Mouse (Mus musculus) CH12.LX (cell line): ENCODE measurements around the gene Mitf. TPM values are rescaled to one million over a fixed set of nuclear protein-coding genes. Genes with fewer than 3 reads are reported as not detected.

Experiments used
- DNase-seq: peaks from one replicate; pipeline ENCODE4 v3.0.0-alpha.2; 2013; ENCODE audit errors: extremely low read depth
- H3K27ac ChIP-seq: 2 replicates; pipeline ENCODE4 v1.5.1; 2012; ENCODE audit warnings: low read depth, mild to moderate bottlenecking, control low read depth, moderate library complexity; ENCODE audit not compliant: insufficient read depth
- H3K27me3 ChIP-seq: replicated peaks from 2 replicates; pipeline ENCODE3; 2012; ENCODE audit warnings: inconsistent platforms
- H3K36me3 ChIP-seq, 2 experiments: replicated peaks in 1 of 2; 2 replicates each; pipeline versions ENCODE3 to v1.6.1; 2012; ENCODE audit warnings: inconsistent platforms in 1 of 2, low read length in 1 of 2, mild to moderate bottlenecking in 1 of 2, mixed read lengths in 1 of 2, moderate library complexity in 1 of 2; ENCODE audit not compliant: control insufficient read depth in 1 of 2, insufficient read depth in 1 of 2
- H3K4me1 ChIP-seq, 2 experiments: 2 replicates each; pipeline ENCODE4 v1.6.1; 2012; ENCODE audit warnings: inconsistent platforms in 1 of 2, moderate library complexity in 1 of 2; ENCODE audit not compliant: insufficient read depth in 2 of 2, control insufficient read depth in 1 of 2
- H3K4me2 ChIP-seq: 2 replicates; pipeline ENCODE4 v1.6.1; 2012; ENCODE audit warnings: low read depth, mild to moderate bottlenecking, control low read depth; ENCODE audit not compliant: poor library complexity, insufficient read depth, severe bottlenecking
- H3K4me3 ChIP-seq, 3 experiments: fragments of 150-350 bp in 1 of 3; sonication (generic) in 1 of 3; replicated peaks in 1 of 3; 2 replicates each; pipeline versions ENCODE3 to v1.5.1; 2011 to 2012; ENCODE audit warnings: low read depth in 2 of 3, low read length in 2 of 3, mild to moderate bottlenecking in 2 of 3, moderate library complexity in 2 of 3, control low read depth in 1 of 3, improper control_type of control experiment in 1 of 3, inconsistent platforms in 1 of 3, mixed read lengths in 1 of 3; ENCODE audit not compliant: poor library complexity in 1 of 3
- H3K79me2 ChIP-seq: replicated peaks from 2 replicates; pipeline ENCODE4 v1.6.1; 2012; ENCODE audit warnings: mild to moderate bottlenecking, moderate library complexity; ENCODE audit not compliant: control insufficient read depth, poor library complexity, insufficient read depth, severe bottlenecking; ENCODE audit errors: extremely low read depth
- H3K9ac ChIP-seq: 2 replicates; pipeline ENCODE4 v1.6.1; 2012; ENCODE audit warnings: low read depth, mild to moderate bottlenecking, control low read depth, moderate library complexity; ENCODE audit not compliant: insufficient read depth
- H3K9me3 ChIP-seq: replicated peaks from 2 replicates; pipeline ENCODE3; 2012; ENCODE audit warnings: low read length, inconsistent platforms, mixed read lengths
- BHLHE40 ChIP-seq: IDR thresholded peaks from 2 replicates; pipeline ENCODE4 v1.6.1; 2011; ENCODE audit warnings: mild to moderate bottlenecking, low read depth, low read length, improper control_type of control experiment
- ELF1 ChIP-seq: IDR thresholded peaks from 2 replicates; pipeline ENCODE4 v1.6.1; 2014; ENCODE audit warnings: low read depth, mild to moderate bottlenecking, inconsistent platforms, low read length, improper control_type of control experiment
- EP300 ChIP-seq: IDR thresholded peaks from 2 replicates; pipeline ENCODE4 v1.6.1; 2011; ENCODE audit warnings: low read length, improper control_type of control experiment
- ETS1 ChIP-seq: conservative IDR thresholded peaks from 2 replicates; pipeline ENCODE4 v1.6.1; 2012; ENCODE audit warnings: low read depth, mild to moderate bottlenecking, inconsistent platforms, low read length, improper control_type of control experiment, moderate library complexity
- GABPA ChIP-seq: IDR thresholded peaks from 2 replicates; pipeline ENCODE4 v1.6.1; 2012; ENCODE audit warnings: low read depth, low read length, improper control_type of control experiment, inconsistent platforms; ENCODE audit not compliant: insufficient replicate concordance
- HCFC1 ChIP-seq: IDR thresholded peaks from 2 replicates; pipeline ENCODE4 v1.6.1; 2012; ENCODE audit warnings: low read depth, mild to moderate bottlenecking, inconsistent platforms, low read length, improper control_type of control experiment
- JUN ChIP-seq: IDR thresholded peaks from 2 replicates; pipeline ENCODE4 v1.6.1; 2011; ENCODE audit warnings: low read depth, mild to moderate bottlenecking, low read length, improper control_type of control experiment, moderate library complexity; ENCODE audit not compliant: insufficient read depth
- KAT2A ChIP-seq: IDR thresholded peaks from 2 replicates; pipeline ENCODE4 v1.6.1; 2012; ENCODE audit warnings: low read length, improper control_type of control experiment, inconsistent platforms; ENCODE audit not compliant: insufficient replicate concordance
- MAFK ChIP-seq: IDR thresholded peaks from 2 replicates; pipeline ENCODE4 v1.6.1; 2011; ENCODE audit warnings: low read length, improper control_type of control experiment; ENCODE audit not compliant: insufficient replicate concordance
- MAX ChIP-seq: IDR thresholded peaks from 2 replicates; pipeline ENCODE4 v1.6.1; 2011; ENCODE audit warnings: low read length, improper control_type of control experiment
- MAZ ChIP-seq: IDR thresholded peaks from 2 replicates; pipeline ENCODE4 v1.6.1; 2012; ENCODE audit warnings: low read depth, mild to moderate bottlenecking, inconsistent platforms, low read length, improper control_type of control experiment, moderate library complexity
- MEF2A ChIP-seq: IDR thresholded peaks from 2 replicates; pipeline ENCODE4 v1.6.1; 2014; ENCODE audit warnings: low read depth, mild to moderate bottlenecking, inconsistent platforms, low read length, improper control_type of control experiment, borderline replicate concordance
- POLR2AphosphoS2 ChIP-seq: IDR thresholded peaks from 2 replicates; pipeline ENCODE4 v1.6.1; 2011; ENCODE audit warnings: low read depth, low read length, improper control_type of control experiment
- RCOR1 ChIP-seq: conservative IDR thresholded peaks from 2 replicates; pipeline ENCODE4 v1.6.1; 2012; ENCODE audit warnings: low read depth, mild to moderate bottlenecking, inconsistent platforms, low read length, improper control_type of control experiment
- SIN3A ChIP-seq: IDR thresholded peaks from 2 replicates; pipeline ENCODE4 v1.6.1; 2012; ENCODE audit warnings: low read length, improper control_type of control experiment, inconsistent platforms
- SMC3 ChIP-seq: IDR thresholded peaks from 2 replicates; pipeline ENCODE4 v1.6.1; 2011; ENCODE audit warnings: low read depth, low read length, improper control_type of control experiment
- TBP ChIP-seq: conservative IDR thresholded peaks from 2 replicates; pipeline ENCODE4 v1.6.1; 2011; ENCODE audit warnings: low read depth, low read length, improper control_type of control experiment
- TCF12 ChIP-seq: IDR thresholded peaks from 2 replicates; pipeline ENCODE4 v1.6.1; 2014; ENCODE audit warnings: low read depth, mild to moderate bottlenecking, inconsistent platforms, low read length, improper control_type of control experiment
- USF1 ChIP-seq: IDR thresholded peaks from 2 replicates; pipeline ENCODE4 v1.6.1; 2014; ENCODE audit warnings: low read depth, mild to moderate bottlenecking, inconsistent platforms, low read length, improper control_type of control experiment
- USF2 ChIP-seq: conservative IDR thresholded peaks from 2 replicates; pipeline ENCODE4 v1.6.1; 2011; ENCODE audit warnings: low read depth, low read length, improper control_type of control experiment
- ZC3H11A ChIP-seq: IDR thresholded peaks from 2 replicates; pipeline ENCODE4 v1.6.1; 2012; ENCODE audit warnings: low read depth, mild to moderate bottlenecking, inconsistent platforms, low read length, improper control_type of control experiment
- ZNF384 ChIP-seq: IDR thresholded peaks from 2 replicates; pipeline ENCODE4 v1.6.1; 2012; ENCODE audit warnings: low read depth, low read length, improper control_type of control experiment, inconsistent platforms
- dilution Hi-C: fragments of 300-500 bp; cut with MboI; formaldehyde crosslinking; loops from 2 replicates; pipeline ENCODE4 v1.14.3; 2020; ENCODE audit warnings: low sequenced_read_pairs; ENCODE audit not compliant: extremely low pct_unique_long_range_greater_than_20kb, extremely low pct_ligation_motif_present
- in situ Hi-C: fragments of 300-500 bp; cut with MboI; formaldehyde crosslinking; loops from 3 replicates; pipeline ENCODE4 v1.14.3; 2019; ENCODE audit warnings: low sequenced_read_pairs, low pct_ligation_motif_present, low pct_unique_long_range_greater_than_20kb, mixed read lengths
- polyA plus RNA-seq: library from polyadenylated mRNA; unstranded; fragments of >175 nt; gene quantifications from 2 replicates; pipeline ENCODE4 v1.2.1, GENCODE M21; 2012; ENCODE audit warnings: low read depth; ENCODE audit not compliant: insufficient read length
- total RNA-seq, 2 experiments: library from RNA; depleted of rRNA; stranded (reverse); fragments of 300-350 nt in 1 of 2; fragments of >200 nt in 1 of 2; gene quantifications; 2 replicates each; pipeline ENCODE4 v1.2.3; 2012 to 2014

Mitf gene
- total and polyA plus RNA-seq, 3 experiments, result 3.4 to 4.7 (median 3.6) TPM

- H3K27me3 ChIP-seq, result no peaks in the 10 kb centered on the region
- no peak overlapping the region for H3K4me2 ChIP-seq
- TF ChIP-seq GABPA, result no peak
- no peak for TF ChIP-seq TBP
- no peak for TF ChIP-seq ZC3H11A
- TF ChIP-seq HCFC1, result no peak
- no peak for TF ChIP-seq JUN
- no peak for TF ChIP-seq MAZ
- no peak for TF ChIP-seq ZNF384
- no peak for TF ChIP-seq SIN3A
- TF ChIP-seq KAT2A, result no peak
- TF ChIP-seq TCF12, result no peak
- no peak for TF ChIP-seq MEF2A
- TF ChIP-seq SMC3, result no peak
- TF ChIP-seq USF1, result no peak
- TF ChIP-seq RCOR1, result no peak
- TF ChIP-seq ETS1, result no peak
- no peak for TF ChIP-seq ELF1
- no peak for TF ChIP-seq BHLHE40
- TF ChIP-seq MAFK, result no peak
- no peak for DNase-seq
- H3K79me2 ChIP-seq, result no peaks in the 10 kb centered on the region
- H3K36me3 ChIP-seq, result no peaks in the 10 kb centered on the region
- 0 out of 4 replicates have a peak, but pooled peaks cover 0 to 5% of the 10 kb centered on the region in 2 experiments for H3K4me1 ChIP-seq
- dilution Hi-C loops (no loop called here), in situ Hi-C loops (no loop called here)
- no peaks in the 10 kb centered on the region for H3K9me3 ChIP-seq
- no peak overlapping the region for H3K4me3 ChIP-seq
- H3K27ac ChIP-seq, result no peak overlapping the region
- no peak overlapping the region for H3K9ac ChIP-seq
Observed at GRCm38 (mm10) chr6:98046295-98047108, 239.7 kb downstream of the Mitf start.

DNA sequence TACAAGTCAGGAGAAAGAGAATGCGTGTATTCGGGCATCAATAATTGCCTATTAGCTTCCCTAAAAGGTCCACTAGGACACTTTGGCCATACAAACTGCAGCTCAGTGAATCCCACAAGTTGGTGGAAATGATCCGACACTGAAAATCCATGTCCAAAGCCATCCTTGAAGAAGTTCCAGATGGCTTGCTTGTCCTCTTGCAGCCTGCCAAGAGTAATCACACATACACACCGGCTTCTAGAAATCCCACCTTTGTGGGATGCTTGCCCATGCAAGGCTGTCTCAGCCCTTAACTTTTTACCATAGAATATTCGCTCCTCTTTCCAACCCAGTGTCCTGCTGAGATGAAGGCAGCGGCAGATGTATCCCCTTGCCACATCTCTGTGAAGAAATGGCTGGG lies 240.9 kb downstream of the Mitf start:
- H3K9ac ChIP-seq, result no peak overlapping the region
- no peak for DNase-seq
- in situ Hi-C loops, result no loop called here
- no peaks in the 10 kb centered on the region for H3K27me3 ChIP-seq
- 0 out of 4 replicates have a peak, but pooled peaks cover 0 to 5% of the 10 kb centered on the region in 2 experiments for H3K4me1 ChIP-seq
- dilution Hi-C loops, result no loop called here
- no peaks in the 10 kb centered on the region for H3K9me3 ChIP-seq
- H3K4me3 ChIP-seq, result no peak overlapping the region
- TF ChIP-seq USF2 (no peak), MAX (no peak), BHLHE40 (no peak), JUN (no peak), POLR2AphosphoS2 (no peak), SIN3A (no peak), HCFC1 (no peak), EP300 (no peak)
- no peak overlapping the region for H3K27ac ChIP-seq
- no peaks in the 10 kb centered on the region for H3K79me2 ChIP-seq
- H3K4me2 ChIP-seq, result no peak overlapping the region
- no peaks in the 10 kb centered on the region for H3K36me3 ChIP-seq
